Mouse (Mus musculus) forebrain, embryonic 15.5 days (tissue): ENCODE data around the gene Hist1h2bq. TPM values are rescaled to one million over a fixed set of nuclear protein-coding genes. Genes with fewer than 3 reads are reported as not detected.

Source experiments
- microRNA-seq: library from miRNA; unstranded; fragments of <30 nt; microRNA quantifications from one replicate; pipeline ENCODE4, GENCODE M21; 2016
- polyA plus RNA-seq: library from polyadenylated mRNA; unstranded; fragments of >200 nt; fragmentation: Nextera tagmentation; extraction: Ambion mirVana; gene quantifications from 2 replicates; pipeline ENCODE4 v1.2.1, GENCODE M21; 2015

Hist1h2bq gene
- polyA plus RNA-seq, 1 experiment from 2014 or later = 12.2 TPM

Small RNA genes lying within 50 kb of the gene (microRNA-seq; reads per million reads assigned to microRNA genes)
- gene Gm19658 (not detected), gene Gm44346 (not detected), gene Gm44466 (not detected)

Other genes starting within 250 kb of the Hist1h2bq start
- not detected in 2 replicates for gene Olfr1364, start 228.4 kb downstream of the Hist1h2bq start, polyA plus RNA-seq
- gene Olfr1362, start 196.2 kb downstream of the Hist1h2bq start, polyA plus RNA-seq = not detected in 2 replicates
- gene Olfr11, start 167.7 kb downstream of the Hist1h2bq start, polyA plus RNA-seq = 0.08 TPM in 1 of 2 replicates, not detected in the other
- not detected in 2 replicates for gene Olfr1361, start 146.8 kb downstream of the Hist1h2bq start, polyA plus RNA-seq
- not detected in 2 replicates for gene Olfr1360, start 132.8 kb downstream of the Hist1h2bq start, polyA plus RNA-seq
- gene Olfr1359, start 112.1 kb downstream of the Hist1h2bq start, polyA plus RNA-seq = not detected in 2 replicates
- gene Hist1h2bl, start 94.1 kb downstream of the Hist1h2bq start, polyA plus RNA-seq = 2.2 TPM in 1 of 2 replicates, not detected in the other
- 10.1 and 26.0 TPM in 2 replicates for gene Hist1h2ai, start 93.8 kb downstream of the Hist1h2bq start, polyA plus RNA-seq
- 10.8 and 11.6 TPM in 2 replicates for gene Hist1h3h, start 92.5 kb downstream of the Hist1h2bq start, polyA plus RNA-seq
- gene Hist1h2bm, start 88.2 kb downstream of the Hist1h2bq start, polyA plus RNA-seq = 2.1 and 2.6 TPM in 2 replicates
- gene Hist1h4j, start 75.1 kb downstream of the Hist1h2bq start, polyA plus RNA-seq = 0.83 and 1.5 TPM in 2 replicates
- gene Hist1h4k, start 59.7 kb downstream of the Hist1h2bq start, polyA plus RNA-seq = 2.3 and 3.3 TPM in 2 replicates
- 21.2 and 26.2 TPM in 2 replicates for gene Hist1h2ak, start 56.4 kb downstream of the Hist1h2bq start, polyA plus RNA-seq
- 1.2 and 2.6 TPM in 2 replicates for gene Hist1h2bn, start 56.1 kb downstream of the Hist1h2bq start, polyA plus RNA-seq
- gene Hist1h1b, start 29.6 kb downstream of the Hist1h2bq start, polyA plus RNA-seq = 9.6 and 13.7 TPM in 2 replicates
- gene Hist1h3i, start 26.8 kb downstream of the Hist1h2bq start, polyA plus RNA-seq = 79.3 and 101 TPM in 2 replicates
- gene Hist1h2an, start 23.0 kb downstream of the Hist1h2bq start, polyA plus RNA-seq = 2.6 and 3.0 TPM in 2 replicates
- 0.67 and 1.9 TPM in 2 replicates for gene Hist1h2bp, start 22.7 kb downstream of the Hist1h2bq start, polyA plus RNA-seq
- gene Hist1h2ao, start 268 bp upstream of the Hist1h2bq start, polyA plus RNA-seq = 1.8 TPM in 1 of 2 replicates, not detected in the other
- not detected in 2 replicates for gene Hist1h4m, start 1.5 kb upstream of the Hist1h2bq start, polyA plus RNA-seq
- 6.1 and 9.4 TPM in 2 replicates for gene Hist1h4n, start 22.0 kb upstream of the Hist1h2bq start, polyA plus RNA-seq
- 1,855 and 2,360 TPM in 2 replicates for gene Hist1h2ap, start 23.3 kb upstream of the Hist1h2bq start, polyA plus RNA-seq
- gene Hist1h2br, start 23.5 kb upstream of the Hist1h2bq start, polyA plus RNA-seq = 11.5 and 15.4 TPM in 2 replicates
- gene Zfp184, start 134.9 kb upstream of the Hist1h2bq start, polyA plus RNA-seq = 23.6 and 24.7 TPM in 2 replicates
- gene Pom121l2, start 171.0 kb upstream of the Hist1h2bq start, polyA plus RNA-seq = not detected in 2 replicates
- 0.14 TPM in 1 of 2 replicates, not detected in the other for gene Prss16, start 199.5 kb upstream of the Hist1h2bq start, polyA plus RNA-seq
- 2.5 and 9.8 TPM in 2 replicates for gene Hist1h2ah, start 225.4 kb upstream of the Hist1h2bq start, polyA plus RNA-seq
- gene Hist1h2bk, start 225.7 kb upstream of the Hist1h2bq start, polyA plus RNA-seq = 4.5 and 4.6 TPM in 2 replicates
- gene Hist1h4i, start 231.2 kb upstream of the Hist1h2bq start, polyA plus RNA-seq = 16.9 and 19.2 TPM in 2 replicates
- gene Hist1h2ag, start 232.7 kb upstream of the Hist1h2bq start, polyA plus RNA-seq = 19.7 and 27.8 TPM in 2 replicates
- 6.8 and 7.3 TPM in 2 replicates for gene Hist1h2bj, start 233.0 kb upstream of the Hist1h2bq start, polyA plus RNA-seq